Mouse (Mus musculus): ENCODE measurements around the gene Syt14. TPM values are rescaled to one million over a fixed set of nuclear protein-coding genes. Genes with fewer than 3 reads are reported as not detected.

Syt14 gene
- total and polyA plus RNA-seq, 3 experiments, result 1.8 to 2.4 TPM; not detected in 1

GRCm38 (mm10) chr1:192994179-192994873 lies 41.2 kb downstream of the Syt14 start:
- Histone ChIP-seq H3K27ac (ENCODE audit: control insufficient read depth, low read depth, low read length) (no peak overlapping the region), H3K27me3 (ENCODE audit: control insufficient read depth in 1 of 2, insufficient read depth in 2 of 2, low read length in 2 of 2) (no peaks in the 10 kb centered on the region), H3K79me2 (ENCODE audit: control insufficient read depth, insufficient read depth, low read length, poor library complexity) (no peaks in the 10 kb centered on the region), H3K36me3 (ENCODE audit: control insufficient read depth in 1 of 2, insufficient read depth in 2 of 2, low read length in 2 of 2) (peaks cover 0 to 25% of the 10 kb centered on the region in 2 experiments; a peak in 2 of 4 replicates), H3K9me3 (replicated peaks; ENCODE audit: insufficient read depth, low read length) (no peaks in the 10 kb centered on the region), H3K4me1 (ENCODE audit: control insufficient read depth in 1 of 2, insufficient read depth in 2 of 2, low read length in 2 of 2) (peaks cover 13 to 21% of the 10 kb centered on the region in 2 experiments), H3K4me3 (ENCODE audit: control insufficient read depth in 1 of 2, insufficient read depth in 1 of 2, low read depth in 2 of 2, low read length in 2 of 2) (no peak overlapping the region), H3K9ac (ENCODE audit: control insufficient read depth, low read depth, low read length, poor library complexity, severe bottlenecking) (no peak overlapping the region)
- DNase-seq (ENCODE audit: low read depth, low spot score), result peak; percentile 47
- TF ChIP-seq ZC3H11A (IDR thresholded peaks at IDR 0.05; ENCODE audit: low read depth, low read length), result no peak
- peak; percentile 84 for TF ChIP-seq TCF12 (IDR thresholded peaks at IDR 0.05; ENCODE audit: low read depth, low read length)
- no peak for TF ChIP-seq SIN3A (IDR thresholded peaks at IDR 0.05; ENCODE audit: low read length)
- no peak for TF ChIP-seq KAT2A (conservative IDR thresholded peaks at IDR 0.05; ENCODE audit: low read depth, low read length)
- TF ChIP-seq CHD1 (IDR thresholded peaks at IDR 0.05; ENCODE audit: low read depth, low read length), result no peak
- TF ChIP-seq POLR2A (IDR thresholded peaks at IDR 0.05; ENCODE audit: control insufficient read depth in 1 of 2, insufficient read depth in 1 of 2, low read depth in 1 of 2, low read length in 2 of 2, poor library complexity in 1 of 2), result no peak
- no peak for TF ChIP-seq ELF1 (IDR thresholded peaks at IDR 0.05; ENCODE audit: low read depth, low read length)
- TF ChIP-seq GATA1 (IDR thresholded peaks at IDR 0.05; ENCODE audit: low read depth, low read length), result peak; percentile 76
- no peak for TF ChIP-seq MYC (IDR thresholded peaks at IDR 0.05; ENCODE audit: low read depth, low read length)
- no peak for TF ChIP-seq ZKSCAN1 (IDR thresholded peaks at IDR 0.05; ENCODE audit: low read depth, low read length)
- no peak for TF ChIP-seq MEF2A (IDR thresholded peaks at IDR 0.05; ENCODE audit: extremely low read depth, insufficient replicate concordance, low read depth, low read length, poor library complexity, severe bottlenecking)
- no peak for TF ChIP-seq GABPA (IDR thresholded peaks at IDR 0.05; ENCODE audit: low read depth, low read length)
- no peak for TF ChIP-seq TBP (IDR thresholded peaks at IDR 0.05; ENCODE audit: low read depth, low read length)
- peak; percentile 77 for TF ChIP-seq TAL1 (IDR thresholded peaks at IDR 0.05; ENCODE audit: low read length)
- no peak for TF ChIP-seq MYB (IDR thresholded peaks at IDR 0.05; ENCODE audit: low read depth, low read length)
- TF ChIP-seq MXI1 (IDR thresholded peaks at IDR 0.05; ENCODE audit: low read depth, low read length), result peak; percentile 32
- peak; percentile 88 for TF ChIP-seq USF1 (IDR thresholded peaks at IDR 0.05; ENCODE audit: low read depth, low read length)
- TF ChIP-seq ZNF384 (IDR thresholded peaks at IDR 0.05; ENCODE audit: low read depth, low read length), result no peak
- no peak for TF ChIP-seq POLR2AphosphoS5 (IDR thresholded peaks at IDR 0.05; ENCODE audit: borderline replicate concordance, low read depth, low read length)
- TF ChIP-seq POLR2AphosphoS2 (IDR thresholded peaks at IDR 0.05; ENCODE audit: low read length), result no peak
- no peak for TF ChIP-seq MAZ (IDR thresholded peaks at IDR 0.05; ENCODE audit: low read depth, low read length)
- peak; percentile 54; the same call in 1 of the 2 replicates for TF ChIP-seq RCOR1 (IDR thresholded peaks at IDR 0.05; ENCODE audit: low read depth, low read length)
- no peak for TF ChIP-seq MAFK (IDR thresholded peaks at IDR 0.05; ENCODE audit: borderline replicate concordance, low read depth, low read length)
- no peak for TF ChIP-seq NRF1 (IDR thresholded peaks at IDR 0.05; ENCODE audit: insufficient read depth, low read depth, low read length, poor library complexity, severe bottlenecking)
- no peak for TF ChIP-seq ZMIZ1 (IDR thresholded peaks at IDR 0.05; ENCODE audit: low read depth, low read length)
- TF ChIP-seq E2F4 (IDR thresholded peaks at IDR 0.05; ENCODE audit: borderline replicate concordance, low read depth, low read length), result no peak
- TF ChIP-seq SMC3 (IDR thresholded peaks at IDR 0.05; ENCODE audit: low read depth, low read length), result no peak
- TF ChIP-seq USF2 (IDR thresholded peaks at IDR 0.05; ENCODE audit: borderline replicate concordance in 1 of 2, insufficient read depth in 1 of 2, low read depth in 1 of 2, low read length in 2 of 2), result peak in 1 of 2 experiments; percentile 59; a peak in 2 of 4 replicates
- 0 out of 2 replicates have a peak, but pooled peaks have one; percentile 41 for TF ChIP-seq MAX (IDR thresholded peaks at IDR 0.05; ENCODE audit: low read length)
- TF ChIP-seq ETS1 (IDR thresholded peaks at IDR 0.05; ENCODE audit: low read depth, low read length), result peak; percentile 66
- no peak for TF ChIP-seq CHD2 (IDR thresholded peaks at IDR 0.05; ENCODE audit: low read length)
- peak; percentile 59 to 69 for TF ChIP-seq EP300 (IDR thresholded peaks at IDR 0.05; ENCODE audit: low read depth in 1 of 2, low read length in 2 of 2)
- TF ChIP-seq CTCF (IDR thresholded peaks at IDR 0.05 in 2 of 3, conservative IDR thresholded peaks at IDR 0.05 in 1 of 3; ENCODE audit: control insufficient read depth in 1 of 3, insufficient read depth in 1 of 3, low read depth in 2 of 3, low read length in 3 of 3, poor library complexity in 1 of 3, severe bottlenecking in 1 of 3), result no peak
- no peak for TF ChIP-seq RAD21 (IDR thresholded peaks at IDR 0.05; ENCODE audit: low read depth, low read length)
- no peak for TF ChIP-seq HCFC1 (IDR thresholded peaks at IDR 0.05; ENCODE audit: low read depth, low read length)
- peak; percentile 95 for TF ChIP-seq BHLHE40 (IDR thresholded peaks at IDR 0.05; ENCODE audit: borderline replicate concordance, low read depth, low read length)
- no peak for TF ChIP-seq NELFE (IDR thresholded peaks at IDR 0.05; ENCODE audit: low read depth, low read length)
